Mouse (Mus musculus) midbrain, embryonic 11.5 days (tissue): ENCODE data around the gene Plekhg2. TPM values are rescaled to one million over a fixed set of nuclear protein-coding genes. Genes with fewer than 3 reads are reported as not detected.
A peak's percentile ranks its signal among the peaks of the same experiment; 100 is the strongest.

Experiments
- ATAC-seq: fragments of 200-750 bp; cut with Nextera tagmentation; 2 replicates; pipeline ENCODE4 v1.8.0; 2017; ENCODE audit warnings: moderate TSS enrichment, moderate library complexity; ENCODE audit not compliant: low FRiP score
- DNase-seq: peaks from one replicate; pipeline ENCODE4 v3.0.0; 2015; ENCODE audit warnings: low spot score; ENCODE audit errors: missing footprints
- H3K27ac ChIP-seq: fragments of 300-500 bp; sonication (generic); 2 replicates; pipeline ENCODE4 v1.5.1; 2014; ENCODE audit warnings: low read depth, low read length
- H3K27me3 ChIP-seq: fragments of 300-500 bp; sonication (generic); 2 replicates; pipeline ENCODE4 v1.6.1; 2014; ENCODE audit warnings: mild to moderate bottlenecking, low read length, moderate library complexity, mixed read lengths; ENCODE audit not compliant: control insufficient read depth, insufficient read depth
- H3K36me3 ChIP-seq: fragments of 300-500 bp; sonication (generic); 2 replicates; pipeline ENCODE4 v1.6.1; 2014; ENCODE audit warnings: mild to moderate bottlenecking, low read length, moderate library complexity, mixed read lengths; ENCODE audit not compliant: control insufficient read depth, insufficient read depth
- H3K4me1 ChIP-seq: fragments of 300-500 bp; sonication (generic); 2 replicates; pipeline ENCODE4 v1.6.1; 2014; ENCODE audit warnings: low read length; ENCODE audit not compliant: control insufficient read depth, insufficient read depth
- H3K4me2 ChIP-seq: fragments of 300-500 bp; sonication (generic); 2 replicates; pipeline ENCODE4 v1.6.1; 2014; ENCODE audit warnings: mild to moderate bottlenecking, moderate library complexity
- H3K4me3 ChIP-seq: fragments of 300-500 bp; sonication (generic); 2 replicates; pipeline ENCODE4 v1.5.1; 2014; ENCODE audit warnings: low read depth, low read length
- H3K9ac ChIP-seq: fragments of 300-500 bp; sonication (generic); 2 replicates; pipeline ENCODE4 v1.6.1; 2014; ENCODE audit warnings: low read length
- H3K9me3 ChIP-seq: fragments of 300-500 bp; sonication (generic); 2 replicates; pipeline ENCODE4 v1.6.1; 2016; ENCODE audit warnings: low read length; ENCODE audit not compliant: control insufficient read depth
- WGBS: fragments of 180-500 bp; shearing (Covaris S2); extraction: QIAGEN DNeasy Blood & Tissue Kit; methylation state at CpG from one replicate; pipeline ENCODE4 v1.1.7; 2014; 5-methylcytosine and 5-hydroxymethylcytosine counted together
- polyA plus RNA-seq: library from polyadenylated mRNA; unstranded; fragments of >200 nt; fragmentation: Nextera tagmentation; extraction: Ambion mirVana; gene quantifications from 2 replicates; pipeline ENCODE4 v1.2.1, GENCODE M21; 2014

Gene Plekhg2
- polyA plus RNA-seq, 1 experiment from 2014 or later, result 39.4 TPM

DNA sequence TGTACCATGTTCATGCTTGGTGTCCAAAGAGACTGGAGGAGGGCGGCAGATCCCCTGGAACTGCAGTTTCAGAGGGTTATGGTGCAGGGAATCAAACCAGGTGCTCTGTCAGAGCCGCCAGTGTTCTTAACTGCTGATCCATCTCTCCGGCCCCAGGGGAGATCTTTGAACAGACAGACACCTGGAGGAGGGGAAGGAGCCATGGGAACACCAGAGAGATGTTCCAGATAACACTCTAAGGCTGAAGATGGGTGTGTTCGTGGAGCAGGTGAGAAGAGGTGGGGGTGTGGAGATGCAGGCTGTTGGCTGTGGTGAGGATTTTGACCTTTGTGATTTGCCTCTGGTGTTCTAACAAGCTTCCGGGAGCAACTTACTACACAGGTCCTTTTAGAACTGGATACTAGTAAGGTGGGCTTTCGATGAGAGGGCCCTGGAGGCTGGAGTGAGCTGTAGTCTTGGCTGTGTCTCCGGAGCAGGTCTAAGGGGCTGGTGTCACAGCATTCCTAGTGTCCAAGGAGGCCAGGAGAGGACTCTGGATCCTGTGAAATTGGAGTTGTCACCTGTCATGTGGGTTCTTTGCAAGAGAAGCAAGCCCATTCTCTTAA lies 1.6 kb upstream of the Plekhg2 start:
- H3K4me1 ChIP-seq, result peaks cover 34% of the 10 kb centered on the region
- H3K9ac ChIP-seq, result no peak overlapping the region
- H3K4me3 ChIP-seq, result no peak overlapping the region

DNA sequence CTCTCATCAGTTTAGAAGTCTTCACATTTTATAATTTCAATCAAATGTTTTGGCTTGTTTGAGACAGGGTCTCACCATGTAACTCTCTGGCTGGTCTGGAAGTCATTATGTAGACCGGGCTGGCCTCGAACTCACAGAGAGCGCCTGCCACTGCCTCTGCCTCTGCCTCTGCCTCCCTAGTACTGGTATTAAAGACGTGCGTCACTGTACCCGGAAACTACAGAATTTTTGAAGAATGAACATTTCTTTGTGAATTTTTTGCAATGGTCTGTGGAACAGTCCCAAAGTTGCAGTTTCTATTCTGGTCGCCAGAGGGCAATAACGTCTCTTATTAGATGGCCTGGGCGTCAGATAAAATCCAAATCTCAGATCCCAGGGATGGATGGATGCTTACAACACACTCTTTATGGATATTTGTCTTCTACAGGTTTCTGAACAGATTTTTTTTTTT lies 757 bp upstream of the Plekhg2 start:
- H3K9ac ChIP-seq, result no peak overlapping the region
- H3K4me3 ChIP-seq, result peak overlapping the region; percentile 85
- no peaks in the 10 kb centered on the region for H3K9me3 ChIP-seq
- H3K4me1 ChIP-seq, result peaks cover 26% of the 10 kb centered on the region
- peaks cover 8% of the 10 kb centered on the region for H3K36me3 ChIP-seq
- DNase-seq, result peak; percentile 98
- H3K4me2 ChIP-seq, result peak overlapping the region; percentile 33
- H3K27ac ChIP-seq, result no peak overlapping the region
- under 1% methylated on average over 9 of the region's 9 CpGs for WGBS
- peaks cover 7% of the 10 kb centered on the region; the same call in 1 of the 2 replicates for H3K27me3 ChIP-seq
- peak; percentile 9; the same call in 1 of the 2 replicates for ATAC-seq

More for the DNA sequence above, 1.6 kb upstream of the Plekhg2 start:
- Histone ChIP-seq H3K27ac (no peak overlapping the region), H3K27me3 (peaks cover 8% of the 10 kb centered on the region; the same call in 1 of the 2 replicates), H3K36me3 (peaks cover 2% of the 10 kb centered on the region; the same call in 1 of the 2 replicates), H3K9me3 (no peaks in the 10 kb centered on the region), H3K4me2 (no peak overlapping the region)
- DNase-seq (no peak), ATAC-seq (no peak)
- WGBS, result 87% methylated on average over 7 of the region's 7 CpGs

GRCm38 (mm10) chr7:28371514-28371989 lies 847 bp downstream of the Plekhg2 start:
- ATAC-seq (peak; percentile 20), DNase-seq (peak; percentile 92)
- H3K4me1 ChIP-seq, result peaks cover 25% of the 10 kb centered on the region
- H3K27ac ChIP-seq, result peak overlapping the region; percentile 82
- WGBS, result under 1% methylated on average over 35 of the region's 43 CpGs
- H3K36me3 ChIP-seq, result peaks cover 21% of the 10 kb centered on the region
- H3K9me3 ChIP-seq, result no peaks in the 10 kb centered on the region
- peak overlapping the region; percentile 85 for H3K4me3 ChIP-seq
- no peaks in the 10 kb centered on the region for H3K27me3 ChIP-seq
- H3K9ac ChIP-seq, result peak overlapping the region; percentile 91
- H3K4me2 ChIP-seq, result peak overlapping the region; percentile 89

DNA sequence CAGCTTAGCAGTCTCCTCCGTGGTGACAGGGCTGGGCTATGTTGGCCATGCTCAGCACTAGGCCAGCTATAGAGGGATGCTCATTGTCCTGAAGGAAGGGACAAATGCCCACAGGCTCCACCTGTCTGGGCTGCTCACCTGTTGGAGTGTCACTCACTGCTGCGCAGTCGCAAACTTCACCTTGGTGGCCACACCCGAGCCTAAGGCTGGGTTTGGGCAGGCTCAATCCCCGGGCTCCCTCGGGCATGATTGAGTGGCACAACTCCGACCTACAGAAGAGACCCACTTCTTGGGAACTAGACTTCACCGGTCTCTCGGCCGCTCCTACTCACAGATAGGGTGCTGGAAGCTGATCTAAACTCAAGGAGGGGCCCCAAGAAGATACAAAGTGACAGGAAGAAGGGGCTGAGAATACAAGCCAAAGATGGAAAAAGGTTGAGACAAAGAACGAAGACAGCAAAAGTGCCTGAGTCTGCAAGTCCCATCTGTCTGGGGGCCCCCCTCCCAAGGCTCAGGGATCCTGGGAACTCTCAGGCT lies 1.4 kb downstream of the Plekhg2 start:
- 12% methylated on average over 11 of the region's 11 CpGs for WGBS
- peaks cover 20% of the 10 kb centered on the region for H3K4me1 ChIP-seq
- no peaks in the 10 kb centered on the region for H3K27me3 ChIP-seq
- peak overlapping the region; percentile 82 for H3K27ac ChIP-seq
- H3K36me3 ChIP-seq, result peaks cover 21% of the 10 kb centered on the region
- no peaks in the 10 kb centered on the region for H3K9me3 ChIP-seq
- peak overlapping the region; percentile 85 for H3K4me3 ChIP-seq
- DNase-seq, result no peak
- peak overlapping the region; percentile 89 for H3K4me2 ChIP-seq
- ATAC-seq, result no peak
- peak overlapping the region; percentile 91 for H3K9ac ChIP-seq

DNA sequence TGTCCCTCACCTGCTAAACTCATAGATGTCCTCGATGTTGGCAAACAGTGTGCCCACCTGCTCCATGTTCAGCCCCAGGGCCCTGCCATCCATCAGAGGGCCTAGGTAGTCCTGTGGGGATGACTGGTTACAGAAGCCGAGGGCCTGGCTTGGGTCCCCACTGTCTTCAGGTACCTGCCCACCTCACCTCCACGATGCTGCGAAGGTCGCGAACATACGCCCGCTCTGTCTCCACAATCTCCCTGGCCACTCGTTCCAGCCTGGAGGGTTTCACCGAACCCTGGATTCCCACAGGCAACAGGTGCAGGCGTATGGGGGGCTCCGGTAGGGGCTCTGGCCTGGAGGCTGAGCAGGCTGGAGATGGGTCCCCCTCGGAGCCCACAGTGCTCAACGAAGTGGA lies 2.3 kb downstream of the Plekhg2 start:
- peaks cover 16% of the 10 kb centered on the region for H3K4me1 ChIP-seq
- H3K9me3 ChIP-seq, result no peaks in the 10 kb centered on the region
- DNase-seq, result no peak
- H3K36me3 ChIP-seq, result peaks cover 25% of the 10 kb centered on the region
- no peak for ATAC-seq
- H3K27ac ChIP-seq, result no peak overlapping the region
- peak overlapping the region; percentile 85 for H3K4me3 ChIP-seq
- 93% methylated on average over 14 of the region's 14 CpGs for WGBS
- peak overlapping the region; percentile 91 for H3K9ac ChIP-seq
- no peaks in the 10 kb centered on the region for H3K27me3 ChIP-seq
- H3K4me2 ChIP-seq, result peak overlapping the region; percentile 89

- H3K9me3 ChIP-seq, result no peaks in the 10 kb centered on the region
- ATAC-seq (no peak), DNase-seq (no peak)
- H3K27ac ChIP-seq, result no peak overlapping the region
- no peak overlapping the region for H3K9ac ChIP-seq
- peaks cover 16% of the 10 kb centered on the region for H3K4me1 ChIP-seq
- H3K4me2 ChIP-seq, result no peak overlapping the region
- H3K36me3 ChIP-seq, result peaks cover 33% of the 10 kb centered on the region
- H3K27me3 ChIP-seq, result no peaks in the 10 kb centered on the region
- 92% methylated on average over 16 of the region's 16 CpGs for WGBS
- H3K4me3 ChIP-seq, result no peak overlapping the region
These were observed 4.0 kb downstream of the Plekhg2 start for GRCm38 (mm10) chr7:28368276-28368920.

DNA sequence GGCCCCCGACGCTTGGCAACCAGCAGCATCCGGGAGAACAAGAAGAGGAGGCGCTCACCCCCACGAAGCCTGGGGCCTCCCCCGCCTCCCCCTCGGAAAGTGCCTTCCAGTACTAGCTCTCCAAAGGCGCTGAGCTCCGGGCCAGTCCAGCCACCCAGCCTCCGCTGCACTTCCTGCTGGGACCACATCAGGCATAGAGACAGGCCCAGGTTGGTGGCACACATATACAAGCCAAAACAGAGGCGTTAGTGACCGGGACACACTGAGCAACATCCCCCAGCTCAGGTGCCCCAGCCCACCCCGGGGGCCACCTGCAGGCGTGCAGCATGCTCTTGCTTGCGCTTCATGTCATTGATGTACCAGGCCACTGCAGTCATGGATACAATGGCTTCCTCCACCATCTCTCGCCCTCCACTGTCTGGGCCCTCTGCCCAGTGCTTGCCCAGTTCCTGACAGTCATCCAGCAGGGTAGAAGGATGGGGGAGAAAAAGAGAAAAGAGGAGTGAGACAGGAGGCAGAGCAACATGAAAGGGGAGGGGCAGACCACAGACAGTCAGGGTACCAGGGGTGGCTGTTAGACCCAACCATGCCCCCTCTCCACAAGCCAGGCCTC lies 4.6 kb downstream of the Plekhg2 start:
- no peaks in the 10 kb centered on the region for H3K27me3 ChIP-seq
- WGBS, result 91% methylated on average over 16 of the region's 16 CpGs
- ATAC-seq (no peak), DNase-seq (no peak)
- H3K9ac ChIP-seq, result no peak overlapping the region
- H3K4me1 ChIP-seq, result peaks cover 16% of the 10 kb centered on the region
- H3K9me3 ChIP-seq, result no peaks in the 10 kb centered on the region
- H3K36me3 ChIP-seq, result peaks cover 33% of the 10 kb centered on the region
- H3K27ac ChIP-seq, result no peak overlapping the region
- no peak overlapping the region for H3K4me2 ChIP-seq
- H3K4me3 ChIP-seq, result no peak overlapping the region

DNA sequence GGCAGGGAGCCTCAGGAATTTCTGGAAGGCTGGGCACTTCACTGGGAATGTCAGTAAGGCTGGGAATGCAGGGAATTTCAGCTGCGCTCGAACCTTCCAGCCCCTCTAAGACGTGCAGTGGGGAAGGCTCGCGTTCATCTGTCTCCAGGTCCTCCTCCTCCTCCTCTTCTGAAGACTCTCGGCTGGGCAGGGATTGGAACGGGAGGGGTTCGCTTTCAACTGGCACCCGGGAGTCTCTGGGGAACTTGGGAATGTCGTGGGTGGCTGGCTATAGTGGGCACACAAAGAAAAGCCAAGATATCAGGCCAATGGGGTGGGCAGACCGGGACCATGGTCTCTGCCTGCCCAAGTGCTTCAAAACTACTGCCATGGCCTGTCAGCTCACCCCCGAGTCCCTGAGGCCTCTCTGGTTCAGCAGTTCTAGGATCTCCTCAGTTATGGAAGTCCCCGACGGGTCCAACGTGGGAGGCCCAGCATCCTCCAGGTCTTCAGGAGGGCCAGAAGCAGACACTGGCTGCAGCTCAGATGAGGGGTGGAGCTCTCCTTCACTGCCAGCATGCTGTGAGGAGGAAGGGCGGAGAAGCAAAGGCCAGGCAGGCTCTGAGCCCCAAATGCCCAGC lies 9.8 kb downstream of the Plekhg2 start:
- H3K27ac ChIP-seq, result no peak overlapping the region
- H3K4me3 ChIP-seq, result no peak overlapping the region
- WGBS, result 82% methylated on average over 16 of the region's 16 CpGs
- H3K27me3 ChIP-seq, result no peaks in the 10 kb centered on the region
- H3K9me3 ChIP-seq, result no peaks in the 10 kb centered on the region; the same call in 1 of the 2 replicates
- H3K36me3 ChIP-seq, result peaks cover 44% of the 10 kb centered on the region
- no peak overlapping the region for H3K9ac ChIP-seq
- DNase-seq (no peak), ATAC-seq (no peak)
- H3K4me2 ChIP-seq, result no peak overlapping the region
- H3K4me1 ChIP-seq, result peaks cover 9% of the 10 kb centered on the region
